Mouse (Mus musculus): ENCODE measurements around the gene Eml2. TPM values are rescaled to one million over a fixed set of nuclear protein-coding genes. Genes with fewer than 3 reads are reported as not detected.

Gene Eml2
- polyA plus RNA-seq, 1 experiment from 2014 or later: 17.9 TPM

DNA sequence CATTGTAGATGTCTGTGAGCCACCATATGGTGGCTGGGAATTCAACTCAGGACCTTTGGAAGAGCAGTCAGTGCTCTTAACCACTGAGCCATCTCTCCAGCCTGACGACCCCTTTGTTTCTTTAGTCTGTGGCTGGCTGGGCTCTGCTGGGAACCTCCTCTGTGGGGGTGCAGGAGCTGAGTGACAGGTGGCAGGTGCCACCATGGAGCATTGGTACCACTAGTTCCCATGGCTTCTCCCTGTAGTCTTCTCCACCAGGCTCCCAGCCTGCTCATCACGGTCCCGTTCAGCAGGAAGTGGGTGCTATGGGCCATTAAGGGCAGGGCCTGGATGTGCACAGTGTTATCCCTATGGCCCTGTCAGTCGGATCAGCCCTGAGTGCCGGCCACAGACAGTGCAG, 58.4 kb downstream of the Eml2 start:
- Histone ChIP-seq H3K27me3 (replicated peaks; ENCODE audit: insufficient read depth, low read length) (no peaks in the 10 kb centered on the region), H3K4me2 (replicated peaks; ENCODE audit: low read depth, low read length) (no peak overlapping the region), H3K36me3 (ENCODE audit: insufficient read depth, low read length) (no peaks in the 10 kb centered on the region), H3K27ac (ENCODE audit: low read length) (no peak overlapping the region), H3K4me3 (ENCODE audit: low read depth, low read length) (no peak overlapping the region), H3K9me3 (ENCODE audit: low read length) (no peaks in the 10 kb centered on the region), H3K4me1 (ENCODE audit: insufficient read depth, low read depth, low read length) (peaks cover under 1% of the 10 kb centered on the region; the same call in 1 of the 2 replicates), H3K9ac (replicated peaks; ENCODE audit: low read depth) (no peak overlapping the region)
- TF ChIP-seq EP300 (IDR thresholded peaks at IDR 0.05) (no peak), CTCF (IDR thresholded peaks at IDR 0.05) (no peak)
- ATAC-seq (no peak), DNase-seq (ENCODE audit: low spot score) (no peak)
- 76% methylated on average over 5 of the region's 5 CpGs for WGBS

DNA sequence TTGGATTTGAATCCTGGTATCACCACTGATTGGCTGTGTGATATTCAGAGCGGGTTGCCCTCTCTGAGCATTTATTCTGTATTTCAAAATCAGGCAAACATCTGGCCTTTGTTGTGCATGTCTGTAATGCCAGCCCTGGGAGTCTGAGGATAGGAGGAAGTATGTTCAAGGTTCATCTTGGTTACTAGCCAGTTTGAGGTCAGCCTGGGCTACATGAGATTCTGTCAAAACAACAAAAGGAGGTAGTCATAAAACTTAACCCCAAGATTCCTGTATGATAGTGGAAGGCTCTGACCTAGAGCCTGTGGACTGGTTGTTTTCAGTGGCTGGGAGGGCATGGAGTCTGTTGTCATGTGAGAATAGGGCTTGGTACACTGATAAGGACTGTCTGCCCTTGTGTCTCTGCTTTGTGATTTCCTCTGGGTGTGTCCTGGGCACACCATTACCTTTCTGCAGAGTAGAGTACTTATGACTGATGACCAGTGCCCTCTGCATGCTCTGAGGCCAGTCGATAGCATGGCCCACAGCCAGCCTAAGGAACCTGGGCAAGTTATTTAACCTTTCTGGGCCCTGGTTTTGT, 59.0 kb downstream of the Eml2 start:
- H3K27me3 ChIP-seq (replicated peaks; ENCODE audit: insufficient read depth, low read length): no peaks in the 10 kb centered on the region
- no peaks in the 10 kb centered on the region for H3K36me3 ChIP-seq (ENCODE audit: insufficient read depth, low read length)
- no peak overlapping the region for H3K27ac ChIP-seq (ENCODE audit: low read length)
- ATAC-seq: no peak
- no peak overlapping the region for H3K9ac ChIP-seq (replicated peaks; ENCODE audit: low read depth)
- H3K4me1 ChIP-seq (ENCODE audit: insufficient read depth, low read depth, low read length): no peaks in the 10 kb centered on the region
- no peak overlapping the region for H3K4me2 ChIP-seq (replicated peaks; ENCODE audit: low read depth, low read length)
- 76% methylated on average over 2 of the region's 2 CpGs for WGBS
- DNase-seq (ENCODE audit: low spot score): no peak
- H3K9me3 ChIP-seq (ENCODE audit: low read length): no peaks in the 10 kb centered on the region
- TF ChIP-seq CTCF (IDR thresholded peaks at IDR 0.05) (no peak), EP300 (IDR thresholded peaks at IDR 0.05) (no peak)
- no peak overlapping the region for H3K4me3 ChIP-seq (ENCODE audit: low read depth, low read length)

DNA sequence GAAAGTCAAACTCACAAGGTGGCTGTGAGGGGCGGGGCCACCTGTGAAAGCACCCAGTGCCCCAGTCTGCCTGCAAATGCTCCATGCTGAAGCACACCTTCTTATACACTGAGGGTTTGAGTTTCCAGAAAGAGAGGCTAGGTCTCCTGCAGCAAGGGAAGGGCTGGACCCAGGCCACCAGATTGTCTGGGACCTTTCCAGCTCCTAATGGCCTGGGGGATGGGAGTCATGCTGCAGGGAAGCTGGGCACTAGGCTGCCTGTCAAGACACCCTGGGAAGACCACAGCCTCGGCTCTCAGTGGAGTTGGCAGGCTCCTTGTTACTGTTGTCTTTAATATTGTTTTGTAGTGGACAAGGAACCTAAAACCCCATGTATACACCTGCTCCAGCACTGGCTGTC, 60.2 kb downstream of the Eml2 start:
- WGBS: 72% methylated on average over 2 of the region's 2 CpGs
- Histone ChIP-seq H3K9ac (replicated peaks; ENCODE audit: low read depth) (no peak overlapping the region), H3K4me3 (ENCODE audit: low read depth, low read length) (no peak overlapping the region), H3K27ac (ENCODE audit: low read length) (no peak overlapping the region), H3K27me3 (replicated peaks; ENCODE audit: insufficient read depth, low read length) (no peaks in the 10 kb centered on the region), H3K4me2 (replicated peaks; ENCODE audit: low read depth, low read length) (no peak overlapping the region), H3K36me3 (ENCODE audit: insufficient read depth, low read length) (no peaks in the 10 kb centered on the region), H3K9me3 (ENCODE audit: low read length) (no peaks in the 10 kb centered on the region), H3K4me1 (ENCODE audit: insufficient read depth, low read depth, low read length) (no peaks in the 10 kb centered on the region)
- no peak for TF ChIP-seq CTCF (IDR thresholded peaks at IDR 0.05)
- no peak for TF ChIP-seq EP300 (IDR thresholded peaks at IDR 0.05)
- DNase-seq (ENCODE audit: low spot score) (no peak), ATAC-seq (no peak)

DNA sequence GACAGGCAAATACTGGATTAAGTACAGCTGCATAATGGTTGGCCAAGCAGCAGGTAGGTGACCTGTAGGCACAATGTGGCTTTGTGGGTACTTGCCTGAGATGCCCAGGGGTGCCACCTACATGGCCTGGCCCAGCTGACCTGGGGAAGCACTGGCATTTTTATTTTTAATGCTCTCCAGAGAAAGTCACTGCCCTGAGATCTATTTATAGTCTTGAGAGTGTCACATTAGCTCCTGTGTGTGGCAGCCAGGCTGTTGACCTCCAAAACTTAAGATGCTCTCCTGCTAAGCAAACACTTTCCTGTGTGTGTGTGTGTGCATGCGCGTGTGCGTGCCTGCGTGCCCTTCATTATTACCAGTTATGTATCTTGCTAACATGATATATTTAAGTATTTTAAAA, 62.1 kb downstream of the Eml2 start:
- Histone ChIP-seq H3K9ac (replicated peaks; ENCODE audit: low read depth) (no peak overlapping the region), H3K4me1 (ENCODE audit: insufficient read depth, low read depth, low read length) (no peaks in the 10 kb centered on the region), H3K27ac (ENCODE audit: low read length) (0 out of 2 replicates have a peak overlapping the region, but pooled peaks have one; percentile 5), H3K4me2 (replicated peaks; ENCODE audit: low read depth, low read length) (no peak overlapping the region), H3K36me3 (ENCODE audit: insufficient read depth, low read length) (no peaks in the 10 kb centered on the region), H3K9me3 (ENCODE audit: low read length) (no peaks in the 10 kb centered on the region), H3K4me3 (ENCODE audit: low read depth, low read length) (no peak overlapping the region), H3K27me3 (replicated peaks; ENCODE audit: insufficient read depth, low read length) (no peaks in the 10 kb centered on the region)
- peak; percentile 63 for ATAC-seq
- peak; percentile 79 for DNase-seq (ENCODE audit: low spot score)
- WGBS: 51% methylated on average over 4 of the region's 4 CpGs
- TF ChIP-seq CTCF (IDR thresholded peaks at IDR 0.05): no peak
- peak; percentile 67 for TF ChIP-seq EP300 (IDR thresholded peaks at IDR 0.05)

GRCm38 (mm10) chr7:19239423-19239822, 63.2 kb downstream of the Eml2 start:
- Histone ChIP-seq H3K4me3 (ENCODE audit: low read depth, low read length) (no peak overlapping the region), H3K4me1 (ENCODE audit: insufficient read depth, low read depth, low read length) (no peaks in the 10 kb centered on the region), H3K4me2 (replicated peaks; ENCODE audit: low read depth, low read length) (no peak overlapping the region), H3K27ac (ENCODE audit: low read length) (no peak overlapping the region), H3K9me3 (ENCODE audit: low read length) (no peaks in the 10 kb centered on the region), H3K9ac (replicated peaks; ENCODE audit: low read depth) (no peak overlapping the region), H3K36me3 (ENCODE audit: insufficient read depth, low read length) (no peaks in the 10 kb centered on the region), H3K27me3 (replicated peaks; ENCODE audit: insufficient read depth, low read length) (no peaks in the 10 kb centered on the region)
- DNase-seq (ENCODE audit: low spot score) (peak; percentile 89), ATAC-seq (peak; percentile 89)
- TF ChIP-seq EP300 (IDR thresholded peaks at IDR 0.05) (no peak), CTCF (IDR thresholded peaks at IDR 0.05) (peak; percentile 99)
- WGBS: 0% methylated on average over 1 of the region's 1 CpGs

- Histone ChIP-seq H3K9me3 (ENCODE audit: low read length) (no peaks in the 10 kb centered on the region), H3K27me3 (replicated peaks; ENCODE audit: insufficient read depth, low read length) (no peaks in the 10 kb centered on the region), H3K4me3 (ENCODE audit: low read depth, low read length) (no peak overlapping the region), H3K9ac (replicated peaks; ENCODE audit: low read depth) (no peak overlapping the region), H3K36me3 (ENCODE audit: insufficient read depth, low read length) (no peaks in the 10 kb centered on the region), H3K4me1 (ENCODE audit: insufficient read depth, low read depth, low read length) (no peaks in the 10 kb centered on the region), H3K27ac (ENCODE audit: low read length) (no peak overlapping the region), H3K4me2 (replicated peaks; ENCODE audit: low read depth, low read length) (no peak overlapping the region)
- DNase-seq (ENCODE audit: low spot score) (no peak), ATAC-seq (no peak)
- 57% methylated on average over 2 of the region's 4 CpGs for WGBS
- TF ChIP-seq EP300 (IDR thresholded peaks at IDR 0.05): no peak
- TF ChIP-seq CTCF (IDR thresholded peaks at IDR 0.05): no peak
Observed at GRCm38 (mm10) chr7:19239986-19240385, 63.8 kb downstream of the Eml2 start.
